9 mouse cellular contexts compared by ENCODE assay signal in the genomic region with DNA sequence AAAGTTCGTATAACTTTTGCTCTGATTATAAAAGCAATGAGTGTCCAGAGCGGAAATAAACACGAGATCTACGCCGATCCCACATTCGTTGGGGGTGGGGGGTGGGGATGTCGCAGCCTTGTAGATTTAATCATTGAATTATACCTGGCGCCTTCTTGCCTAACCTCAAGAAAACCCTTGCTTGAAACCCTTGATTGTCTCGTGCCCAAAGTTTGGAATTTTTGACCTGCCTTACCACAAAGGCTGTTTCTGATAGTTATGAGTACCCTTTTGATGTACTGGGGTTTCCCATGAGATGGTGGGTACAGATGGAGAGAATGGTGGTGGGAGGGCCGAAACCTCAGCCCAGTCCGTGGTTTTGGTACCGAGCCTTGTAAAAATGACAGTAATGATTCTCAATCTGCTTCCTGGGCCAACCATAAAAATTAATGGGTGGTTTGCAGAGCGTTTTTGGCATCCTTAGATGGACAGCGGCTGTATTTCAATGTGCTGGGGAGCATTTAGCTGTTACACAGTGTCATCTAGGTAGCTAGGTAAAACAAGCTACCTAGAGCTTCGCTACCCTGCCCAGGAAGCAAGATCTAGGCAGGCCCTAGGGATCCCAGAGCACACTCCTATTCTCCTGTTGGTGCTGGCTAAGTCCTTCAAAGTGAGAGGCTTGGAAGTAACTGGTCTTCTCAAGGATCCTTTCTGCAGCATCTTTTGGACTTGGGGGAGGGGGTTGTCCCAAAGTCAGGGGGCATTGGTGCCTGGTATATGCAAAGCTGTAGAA. TPM values are rescaled to one million over a fixed set of nuclear protein-coding genes. Genes with fewer than 3 reads are reported as not detected.
A peak's percentile ranks its signal among the peaks of the same experiment; 100 is the strongest.
DNase-seq lines count a peak whose midpoint lies in the region; ATAC-seq and TF ChIP-seq lines count a peak whose summit lies in the region.
"Had no signal": no experiment of that assay in that cellular context is flagged by ENCODE, and none has a peak within 500 bp of the region (broad histone marks: within the 10 kb centered on the region; RNA-seq: fewer than 3 reads in every experiment).

No protein-coding gene starts in this region.

- no peak for ATAC-seq in kidney, postnatal 0 days (replicated peaks; ENCODE audit: low FRiP score, low read depth)
- ATAC-seq in limb, embryonic 11.5 days (ENCODE audit: insufficient number of reproducible peaks, low FRiP score, low TSS enrichment, low read depth), result no peak
- no peak for ATAC-seq in neural tube, embryonic 15.5 days (ENCODE audit: low FRiP score)
- ATAC-seq: Patski had no signal

- H3K27ac ChIP-seq in kidney, postnatal 0 days, result peak overlapping the region; percentile 81
- H3K27ac ChIP-seq in forebrain, embryonic 10.5 days, result peak overlapping the region; percentile 96
- H3K27ac ChIP-seq in limb, embryonic 11.5 days (replicated peaks; ENCODE audit: low read depth, low read length), result 0 out of 2 replicates have a peak overlapping the region, but pooled peaks have one; percentile 36
- H3K27ac ChIP-seq in neural tube, embryonic 15.5 days (replicated peaks), result peak overlapping the region; percentile 87

- WGBS in kidney, postnatal 0 days, result 5% methylated on average over 15 of the region's 15 CpGs
- 3% methylated on average over 15 of the region's 15 CpGs for WGBS in forebrain, embryonic 10.5 days
- 2% methylated on average over 15 of the region's 15 CpGs for WGBS in limb, embryonic 11.5 days
- WGBS in neural tube, embryonic 15.5 days, result 4% methylated on average over 15 of the region's 15 CpGs

- H3K4me3 ChIP-seq in kidney, postnatal 0 days (replicated peaks; ENCODE audit: low read depth, low read length), result peak overlapping the region; percentile 96
- peak overlapping the region; percentile 93 for H3K4me3 ChIP-seq in forebrain, embryonic 10.5 days
- H3K4me3 ChIP-seq in limb, embryonic 11.5 days (ENCODE audit: low read depth, low read length), result peak overlapping the region; percentile 86
- H3K4me3 ChIP-seq in neural tube, embryonic 15.5 days (replicated peaks), result peak overlapping the region; percentile 94

- peaks cover 19% of the 10 kb centered on the region; the same call in 1 of the 2 replicates for H3K4me1 ChIP-seq in kidney, postnatal 0 days (replicated peaks; ENCODE audit: insufficient read depth, low read length)
- peaks cover 75% of the 10 kb centered on the region for H3K4me1 ChIP-seq in forebrain, embryonic 10.5 days
- H3K4me1 ChIP-seq in limb, embryonic 11.5 days (ENCODE audit: control insufficient read depth, insufficient read depth, low read length), result peaks cover 24% of the 10 kb centered on the region
- peaks cover 47% of the 10 kb centered on the region for H3K4me1 ChIP-seq in neural tube, embryonic 15.5 days

- H3K9me3 ChIP-seq in kidney, postnatal 0 days (replicated peaks; ENCODE audit: low read length), result no peaks in the 10 kb centered on the region
- H3K9me3 ChIP-seq in forebrain, embryonic 10.5 days, result no peaks in the 10 kb centered on the region
- H3K9me3 ChIP-seq in limb, embryonic 11.5 days (ENCODE audit: control insufficient read depth, low read length), result no peaks in the 10 kb centered on the region
- no peaks in the 10 kb centered on the region for H3K9me3 ChIP-seq in neural tube, embryonic 15.5 days (replicated peaks)

- intact Hi-C loops in gastrocnemius, postnatal 36 days (cut with DNase I), result loop anchor here (5.0 kb wide), 1 partner anchor 116 kb away; no protein-coding TSS in a partner anchor

- H3K4me2 ChIP-seq in kidney, postnatal 0 days (ENCODE audit: low read length), result peak overlapping the region; percentile 85
- peak overlapping the region; percentile 76 for H3K4me2 ChIP-seq in limb, embryonic 11.5 days (ENCODE audit: low read depth, severe bottlenecking)
- H3K4me2 ChIP-seq in neural tube, embryonic 15.5 days, result peak overlapping the region; percentile 82

- TF ChIP-seq CTCF in kidney, postnatal 0 days (IDR thresholded peaks at IDR 0.05; ENCODE audit: low read depth), result no peak

- H3K9ac ChIP-seq in kidney, postnatal 0 days (ENCODE audit: low read depth, low read length), result peak overlapping the region; percentile 87
- H3K9ac ChIP-seq in limb, embryonic 11.5 days (ENCODE audit: low read length), result peak overlapping the region; percentile 90
- H3K9ac ChIP-seq in neural tube, embryonic 15.5 days (replicated peaks), result peak overlapping the region; percentile 85

- no peaks in the 10 kb centered on the region for H3K36me3 ChIP-seq in kidney, postnatal 0 days (ENCODE audit: insufficient read depth, low read length)
- peaks cover 4% of the 10 kb centered on the region; the same call in 1 of the 2 replicates for H3K36me3 ChIP-seq in forebrain, embryonic 10.5 days (replicated peaks)
- H3K36me3 ChIP-seq in limb, embryonic 11.5 days (ENCODE audit: control insufficient read depth, insufficient read depth, low read length), result no peaks in the 10 kb centered on the region
- no peaks in the 10 kb centered on the region for H3K36me3 ChIP-seq in neural tube, embryonic 15.5 days

- DNase-seq in kidney, postnatal 0 days (ENCODE audit: low spot score), result no peak
- no peak for DNase-seq in kidney, postnatal 25 days
- DNase-seq in forebrain, embryonic 10.5 days (ENCODE audit: extremely low spot score, low spot score), result no peak
- DNase-seq in limb, embryonic 11.5 days (ENCODE audit: low spot score), result no peak
- DNase-seq in gastrocnemius, postnatal 36 days, result no peak
- DNase-seq in T-cell, adult 2 months (ENCODE audit: low spot score), result no peak
- DNase-seq in right cerebral cortex, adult 2 months (ENCODE audit: low spot score in 2 of 2), result no peak

- no peaks in the 10 kb centered on the region for H3K27me3 ChIP-seq in kidney, postnatal 0 days (ENCODE audit: insufficient read depth, low read length)
- no peaks in the 10 kb centered on the region for H3K27me3 ChIP-seq in forebrain, embryonic 10.5 days (ENCODE audit: poor library complexity, severe bottlenecking)
- no peaks in the 10 kb centered on the region for H3K27me3 ChIP-seq in limb, embryonic 11.5 days (ENCODE audit: control insufficient read depth, insufficient read depth, low read length)
- H3K27me3 ChIP-seq in neural tube, embryonic 15.5 days (replicated peaks), result no peaks in the 10 kb centered on the region
- H3K27me3 ChIP-seq: Patski had no signal

RNA-seq across cellular contexts. Expression of gene Sh3bp4, which starts 1.3 kb away (rescaled TPM):
- polyA plus RNA-seq in kidney, postnatal 0 days (2015; fragmentation: Nextera tagmentation; extraction: Ambion mirVana), result 22.7 and 24.9 TPM in 2 replicates
- 27.7 and 28.7 TPM in 2 replicates for polyA plus RNA-seq in forebrain, embryonic 10.5 days (2016; fragmentation: Nextera tagmentation; extraction: Ambion mirVana)
- 20.2 and 20.6 TPM in 2 replicates for polyA plus RNA-seq in limb, embryonic 11.5 days (2014; fragmentation: Nextera tagmentation; extraction: Ambion mirVana)
- 14.2 and 14.4 TPM in 2 replicates for polyA plus RNA-seq in neural tube, embryonic 15.5 days (2015; fragmentation: Nextera tagmentation; extraction: Ambion mirVana)
- 1 to 10 TPM; 2.6 TPM for total RNA-seq in gastrocnemius, postnatal 36 days (2021)

Comparison
In these comparisons a context has a peak if more than half of its experiments do, and no peak if none do; other contexts are left out.
1. H3K27ac ChIP-seq: peak in every context shown above with its lines; median percentile 96 in forebrain, embryonic 10.5 days; 87 in neural tube, embryonic 15.5 days; 81 in kidney, postnatal 0 days; 36 in limb, embryonic 11.5 days.